Mouse (Mus musculus) hindbrain, postnatal 0 days (tissue): ENCODE data around the gene Sec1. TPM values are rescaled to one million over a fixed set of nuclear protein-coding genes. Genes with fewer than 3 reads are reported as not detected.
A peak's percentile ranks its signal among the peaks of the same experiment; 100 is the strongest.

Experiments used
- ATAC-seq: fragments of 200-750 bp; cut with Nextera tagmentation; 2 replicates; pipeline ENCODE4 v1.8.0; 2017; ENCODE audit warnings: mild to moderate bottlenecking, moderate TSS enrichment, moderate library complexity
- DNase-seq: peaks from one replicate; pipeline ENCODE4 v3.0.0-alpha.2; 2015; ENCODE audit warnings: low spot score
- H3K27ac ChIP-seq: fragments of 300-500 bp; sonication (generic); 2 replicates; pipeline ENCODE4 v1.5.1; 2014; ENCODE audit warnings: mild to moderate bottlenecking
- H3K27me3 ChIP-seq: fragments of 300-500 bp; sonication (generic); 2 replicates; pipeline ENCODE4 v1.6.1; 2014; ENCODE audit warnings: low read length, mixed read lengths; ENCODE audit not compliant: insufficient read depth
- H3K36me3 ChIP-seq: fragments of 300-500 bp; sonication (generic); 2 replicates; pipeline ENCODE4 v1.6.1; 2014; ENCODE audit warnings: low read length, mixed read lengths; ENCODE audit not compliant: insufficient read depth
- H3K4me1 ChIP-seq: fragments of 300-500 bp; sonication (generic); 2 replicates; pipeline ENCODE4 v1.6.1; 2014; ENCODE audit warnings: antibody characterized with exemption, low read length, mixed read lengths; ENCODE audit not compliant: insufficient read depth
- H3K4me2 ChIP-seq: fragments of 300-500 bp; sonication (generic); 2 replicates; pipeline ENCODE4 v1.6.1; 2014; ENCODE audit warnings: low read depth, mild to moderate bottlenecking, low read length, moderate library complexity, mixed read lengths
- H3K4me3 ChIP-seq: fragments of 300-500 bp; sonication (generic); 2 replicates; pipeline ENCODE4 v1.5.1; 2014; ENCODE audit warnings: low read length
- H3K9ac ChIP-seq: fragments of 300-500 bp; sonication (generic); replicated peaks from 2 replicates; pipeline ENCODE4 v1.6.1; 2014; ENCODE audit warnings: mild to moderate bottlenecking, low read length, moderate library complexity, mixed read lengths
- H3K9me3 ChIP-seq: fragments of 300-500 bp; sonication (generic); 2 replicates; pipeline ENCODE4 v1.6.1; 2016; ENCODE audit warnings: low read length, mixed read lengths
- CTCF ChIP-seq: IDR thresholded peaks from 2 replicates; pipeline ENCODE4 v1.5.1; 2016; ENCODE audit warnings: antibody characterized with exemption, control low read depth, low read depth
- WGBS: fragments of 180-500 bp; shearing (Covaris S2); extraction: QIAGEN DNeasy Blood & Tissue Kit; methylation state at CpG from one replicate; pipeline ENCODE4 v1.1.7; 2014; 5-methylcytosine and 5-hydroxymethylcytosine counted together
- polyA plus RNA-seq: library from polyadenylated mRNA; unstranded; fragments of >200 nt; fragmentation: Nextera tagmentation; extraction: Ambion mirVana; gene quantifications from 2 replicates; pipeline ENCODE4 v1.2.1, GENCODE M21; 2015
- total RNA-seq: library from RNA; depleted of rRNA; stranded (reverse); fragments of >200 nt; gene quantifications from 2 replicates; pipeline ENCODE4 v1.2.3, GENCODE M21; 2014

The Sec1 gene
- total and polyA plus RNA-seq, 2 experiments from 2014 or later = 0.35 to 0.68 TPM

- peak overlapping the region; percentile 65 for H3K4me3 ChIP-seq
- WGBS = 10% methylated on average over 14 of the region's 14 CpGs
- no peak for ATAC-seq
These were observed 20.5 kb upstream of the Sec1 start for GRCm38 (mm10) chr7:45714630-45715089.

DNA sequence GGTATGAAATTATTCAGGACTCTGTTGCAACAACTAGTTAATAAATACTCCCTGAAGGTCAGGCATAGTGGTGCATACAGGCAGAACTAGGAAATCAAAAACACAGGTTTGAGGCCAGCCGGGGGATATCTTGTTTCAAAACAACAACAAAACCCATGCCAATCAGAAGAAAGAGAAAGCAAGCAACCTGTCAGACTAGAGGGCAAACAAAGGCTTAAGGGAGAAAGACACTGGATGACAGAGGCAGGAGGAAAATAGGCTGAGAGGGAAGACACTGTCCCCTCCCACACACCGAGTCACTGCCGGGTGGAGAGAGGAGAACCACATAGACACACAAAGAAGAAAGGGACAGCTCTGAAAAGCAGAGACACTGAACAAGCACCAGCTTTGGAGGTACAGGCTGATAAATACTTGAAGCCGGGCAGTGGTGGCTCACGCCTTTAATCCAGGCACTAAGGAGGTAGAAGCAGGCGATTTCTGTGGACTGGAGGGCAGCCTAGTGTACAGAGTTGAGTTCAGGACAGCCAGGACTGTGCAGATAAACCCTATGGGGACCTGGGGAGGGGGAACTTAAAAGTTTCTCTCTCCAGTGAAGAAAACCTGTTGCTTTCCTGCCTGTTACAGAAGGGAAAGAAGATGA, 19.8 kb upstream of the Sec1 start:
- peak overlapping the region; percentile 93 for H3K4me2 ChIP-seq
- no peak for TF ChIP-seq CTCF
- peak overlapping the region; percentile 70; the same call in 1 of the 2 replicates for H3K9ac ChIP-seq
- WGBS = 84% methylated on average over 6 of the region's 6 CpGs
- ATAC-seq (no peak), DNase-seq (no peak)
- no peak overlapping the region for H3K27ac ChIP-seq
- no peaks in the 10 kb centered on the region for H3K9me3 ChIP-seq
- H3K36me3 ChIP-seq = peaks cover 27% of the 10 kb centered on the region
- peak overlapping the region; percentile 65 for H3K4me3 ChIP-seq
- peaks cover 29% of the 10 kb centered on the region for H3K4me1 ChIP-seq
- H3K27me3 ChIP-seq = no peaks in the 10 kb centered on the region

More at GRCm38 (mm10) chr7:45714630-45715089, 20.5 kb upstream of the Sec1 start:
- H3K27ac ChIP-seq = peak overlapping the region; percentile 62; the same call in 1 of the 2 replicates
- no peaks in the 10 kb centered on the region for H3K9me3 ChIP-seq
- DNase-seq = peak; percentile 6
- peaks cover 29% of the 10 kb centered on the region for H3K36me3 ChIP-seq
- H3K4me2 ChIP-seq = peak overlapping the region; percentile 93
- TF ChIP-seq CTCF = no peak
- H3K9ac ChIP-seq = peak overlapping the region; percentile 70
- H3K4me1 ChIP-seq = peaks cover 30% of the 10 kb centered on the region
- H3K27me3 ChIP-seq = no peaks in the 10 kb centered on the region

GRCm38 (mm10) chr7:45713396-45713795, 19.2 kb upstream of the Sec1 start:
- Histone ChIP-seq H3K9me3 (no peaks in the 10 kb centered on the region), H3K36me3 (peaks cover 27% of the 10 kb centered on the region), H3K4me2 (no peak overlapping the region), H3K4me1 (peaks cover 32% of the 10 kb centered on the region), H3K4me3 (no peak overlapping the region), H3K27ac (no peak overlapping the region), H3K27me3 (no peaks in the 10 kb centered on the region), H3K9ac (no peak overlapping the region)
- DNase-seq (no peak), ATAC-seq (no peak)
- 91% methylated on average over 16 of the region's 16 CpGs for WGBS
- no peak for TF ChIP-seq CTCF

- H3K4me3 ChIP-seq = no peak overlapping the region
- H3K4me2 ChIP-seq = no peak overlapping the region
- no peak overlapping the region for H3K9ac ChIP-seq
- TF ChIP-seq CTCF = no peak
- WGBS = 89% methylated on average over 21 of the region's 21 CpGs
- DNase-seq (no peak), ATAC-seq (no peak)
- no peaks in the 10 kb centered on the region for H3K27me3 ChIP-seq
- H3K4me1 ChIP-seq = peaks cover 44% of the 10 kb centered on the region
- no peaks in the 10 kb centered on the region for H3K9me3 ChIP-seq
- H3K27ac ChIP-seq = no peak overlapping the region
- peaks cover 27% of the 10 kb centered on the region for H3K36me3 ChIP-seq
These were observed 18.0 kb upstream of the Sec1 start for GRCm38 (mm10) chr7:45712022-45712757.

GRCm38 (mm10) chr7:45711316-45712021, 17.3 kb upstream of the Sec1 start:
- H3K9ac ChIP-seq = no peak overlapping the region
- ATAC-seq = no peak
- no peaks in the 10 kb centered on the region for H3K27me3 ChIP-seq
- H3K27ac ChIP-seq = no peak overlapping the region
- peaks cover 39% of the 10 kb centered on the region for H3K4me1 ChIP-seq
- TF ChIP-seq CTCF = no peak
- WGBS = 86% methylated on average over 24 of the region's 24 CpGs
- no peak overlapping the region for H3K4me3 ChIP-seq
- no peak overlapping the region for H3K4me2 ChIP-seq
- H3K9me3 ChIP-seq = no peaks in the 10 kb centered on the region
- no peak for DNase-seq
- H3K36me3 ChIP-seq = peaks cover 27% of the 10 kb centered on the region

DNA sequence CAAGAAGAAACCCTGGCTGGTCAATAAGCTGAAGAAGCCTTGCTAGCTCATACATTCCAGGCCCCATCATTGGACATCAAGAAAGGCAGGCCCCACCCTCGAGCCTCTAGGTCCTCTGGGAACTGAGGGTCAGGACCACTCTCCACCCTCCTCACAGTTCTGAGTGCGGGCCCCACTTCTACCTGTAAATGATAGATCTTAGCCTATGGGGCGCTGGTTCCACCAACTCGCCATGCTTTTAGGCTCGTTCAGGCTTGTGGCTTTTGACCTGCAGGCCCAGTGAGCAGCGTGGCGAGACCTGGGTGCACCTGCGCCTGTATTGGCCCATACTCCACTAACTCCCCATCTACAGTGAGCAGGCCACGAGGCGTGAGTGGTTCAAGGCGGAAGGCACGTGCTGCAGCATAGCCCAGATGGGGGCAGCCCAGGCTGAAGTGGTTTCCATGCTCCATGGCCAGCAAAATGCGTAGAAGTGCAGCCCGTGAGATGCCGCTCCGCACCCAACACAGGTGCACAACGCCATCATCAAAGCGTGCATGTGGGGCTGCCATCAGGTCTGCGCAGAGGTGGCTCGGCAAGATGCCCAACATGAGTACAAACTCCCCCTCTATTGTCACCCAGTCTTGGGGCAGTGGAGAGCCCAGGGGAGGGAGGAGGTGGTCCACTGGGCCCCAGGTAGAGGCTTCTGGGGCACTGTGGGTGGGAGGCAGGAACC, 16.4 kb upstream of the Sec1 start:
- no peaks in the 10 kb centered on the region for H3K9me3 ChIP-seq
- ATAC-seq (no peak), DNase-seq (no peak)
- H3K4me3 ChIP-seq = no peak overlapping the region
- peaks cover 32% of the 10 kb centered on the region for H3K4me1 ChIP-seq
- 94% methylated on average over 20 of the region's 20 CpGs for WGBS
- H3K9ac ChIP-seq = no peak overlapping the region
- H3K36me3 ChIP-seq = peaks cover 27% of the 10 kb centered on the region
- H3K4me2 ChIP-seq = no peak overlapping the region
- peak overlapping the region; percentile 41; the same call in 1 of the 2 replicates for H3K27ac ChIP-seq
- no peaks in the 10 kb centered on the region for H3K27me3 ChIP-seq
- no peak for TF ChIP-seq CTCF
